Mouse (Mus musculus) stomach, postnatal 0 days (tissue): ENCODE results near the gene Prelid1. TPM values are rescaled to one million over a fixed set of nuclear protein-coding genes. Genes with fewer than 3 reads are reported as not detected.

Experiments
- ATAC-seq: fragments of 200-750 bp; cut with Nextera tagmentation; 2 replicates; pipeline ENCODE4 v1.8.0; 2017; ENCODE audit not compliant: low FRiP score, low TSS enrichment
- DNase-seq: peaks from one replicate; pipeline ENCODE4 v3.0.0-alpha.2; 2016; ENCODE audit warnings: low spot score
- H3K27ac ChIP-seq: fragments of 300-500 bp; sonication (generic); replicated peaks from 2 replicates; pipeline ENCODE4 v1.5.1; 2014; ENCODE audit warnings: mild to moderate bottlenecking, control low read depth
- H3K27me3 ChIP-seq: fragments of 300-500 bp; sonication (generic); 2 replicates; pipeline ENCODE4 v1.6.1; 2014; ENCODE audit warnings: low read length; ENCODE audit not compliant: control insufficient read depth, insufficient read depth
- H3K36me3 ChIP-seq: fragments of 300-500 bp; sonication (generic); 2 replicates; pipeline ENCODE4 v1.6.1; 2014; ENCODE audit warnings: low read length, mixed read lengths; ENCODE audit not compliant: control insufficient read depth, insufficient read depth
- H3K4me1 ChIP-seq: fragments of 300-500 bp; sonication (generic); replicated peaks from 2 replicates; pipeline ENCODE4 v1.6.1; 2014; ENCODE audit warnings: antibody characterized with exemption; ENCODE audit not compliant: control insufficient read depth, insufficient read depth
- H3K4me2 ChIP-seq: fragments of 300-500 bp; sonication (generic); replicated peaks from 2 replicates; pipeline ENCODE4 v1.6.1; 2014; ENCODE audit warnings: low read depth, mild to moderate bottlenecking, control low read depth, moderate library complexity
- H3K4me3 ChIP-seq: fragments of 300-500 bp; sonication (generic); 2 replicates; pipeline ENCODE4 v1.5.1; 2014; ENCODE audit warnings: low read depth, low read length, control low read depth
- H3K9ac ChIP-seq: fragments of 300-500 bp; sonication (generic); 2 replicates; pipeline ENCODE4 v1.6.1; 2014; ENCODE audit warnings: mild to moderate bottlenecking, low read length, control low read depth, mixed read lengths
- H3K9me3 ChIP-seq: fragments of 300-500 bp; sonication (generic); 2 replicates; pipeline ENCODE4 v1.6.1; 2016; ENCODE audit warnings: low read length; ENCODE audit not compliant: control insufficient read depth
- CTCF ChIP-seq: IDR thresholded peaks from 2 replicates; pipeline ENCODE4 v1.5.1; 2016; ENCODE audit warnings: antibody characterized with exemption, low read depth, mild to moderate bottlenecking, moderate library complexity
- EP300 ChIP-seq: optimal IDR thresholded peaks from 2 replicates; pipeline ENCODE3; 2016; ENCODE audit warnings: antibody characterized with exemption
- WGBS: fragments of 180-500 bp; shearing (Covaris S2); extraction: QIAGEN DNeasy Blood & Tissue Kit; methylation state at CpG from one replicate; pipeline ENCODE4 v1.1.7; 2014; 5-methylcytosine and 5-hydroxymethylcytosine counted together
- polyA plus RNA-seq: library from polyadenylated mRNA; unstranded; fragments of >200 nt; fragmentation: Nextera tagmentation; extraction: Ambion mirVana; gene quantifications from 2 replicates; pipeline ENCODE4 v1.2.1, GENCODE M21; 2015

The Prelid1 gene
- polyA plus RNA-seq, 1 experiment from 2014 or later = 354 TPM

GRCm38 (mm10) chr13:55337341-55337975, 17.2 kb downstream of the Prelid1 start:
- no peak overlapping the region for H3K4me3 ChIP-seq
- DNase-seq (no peak), ATAC-seq (no peak)
- no peaks in the 10 kb centered on the region for H3K27me3 ChIP-seq
- H3K4me2 ChIP-seq = no peak overlapping the region
- H3K36me3 ChIP-seq = no peaks in the 10 kb centered on the region
- WGBS = 71% methylated on average over 10 of the region's 10 CpGs
- no peak overlapping the region for H3K9ac ChIP-seq
- H3K9me3 ChIP-seq = no peaks in the 10 kb centered on the region
- TF ChIP-seq CTCF (no peak), EP300 (no peak)
- no peak overlapping the region for H3K27ac ChIP-seq
- no peaks in the 10 kb centered on the region for H3K4me1 ChIP-seq

GRCm38 (mm10) chr13:55338131-55339054, 18.1 kb downstream of the Prelid1 start:
- no peak for TF ChIP-seq CTCF
- TF ChIP-seq EP300 = no peak
- no peak overlapping the region for H3K4me2 ChIP-seq
- H3K36me3 ChIP-seq = no peaks in the 10 kb centered on the region
- H3K4me3 ChIP-seq = no peak overlapping the region
- DNase-seq (no peak), ATAC-seq (no peak)
- 56% methylated on average over 12 of the region's 12 CpGs for WGBS
- H3K27ac ChIP-seq = no peak overlapping the region
- H3K9ac ChIP-seq = no peak overlapping the region
- no peaks in the 10 kb centered on the region for H3K9me3 ChIP-seq
- H3K4me1 ChIP-seq = no peaks in the 10 kb centered on the region
- H3K27me3 ChIP-seq = no peaks in the 10 kb centered on the region

GRCm38 (mm10) chr13:55339259-55339658, 19.0 kb downstream of the Prelid1 start:
- no peaks in the 10 kb centered on the region for H3K9me3 ChIP-seq
- H3K4me1 ChIP-seq = no peaks in the 10 kb centered on the region
- H3K27ac ChIP-seq = no peak overlapping the region
- H3K36me3 ChIP-seq = no peaks in the 10 kb centered on the region
- ATAC-seq (peak; percentile 94), DNase-seq (peak; percentile 69)
- H3K4me3 ChIP-seq = no peak overlapping the region
- no peak overlapping the region for H3K4me2 ChIP-seq
- H3K9ac ChIP-seq = no peak overlapping the region
- no peaks in the 10 kb centered on the region for H3K27me3 ChIP-seq
- no peak for TF ChIP-seq CTCF
- TF ChIP-seq EP300 = no peak
- WGBS = 20% methylated on average over 2 of the region's 2 CpGs

- no peaks in the 10 kb centered on the region for H3K4me1 ChIP-seq
- H3K9me3 ChIP-seq = no peaks in the 10 kb centered on the region
- DNase-seq (no peak), ATAC-seq (no peak)
- H3K27ac ChIP-seq = no peak overlapping the region
- H3K9ac ChIP-seq = no peak overlapping the region
- H3K4me2 ChIP-seq = no peak overlapping the region
- TF ChIP-seq CTCF (no peak), EP300 (no peak)
- H3K27me3 ChIP-seq = no peaks in the 10 kb centered on the region
- H3K4me3 ChIP-seq = no peak overlapping the region
- 24% methylated on average over 11 of the region's 11 CpGs for WGBS
- peaks cover 22% of the 10 kb centered on the region for H3K36me3 ChIP-seq
These were observed 22.2 kb downstream of the Prelid1 start for GRCm38 (mm10) chr13:55342469-55342868.

GRCm38 (mm10) chr13:55344286-55344685, 24.0 kb downstream of the Prelid1 start:
- ATAC-seq (no peak), DNase-seq (no peak)
- Histone ChIP-seq H3K27ac (no peak overlapping the region), H3K4me2 (no peak overlapping the region), H3K4me1 (no peaks in the 10 kb centered on the region), H3K9ac (no peak overlapping the region), H3K36me3 (peaks cover 34% of the 10 kb centered on the region), H3K4me3 (no peak overlapping the region), H3K27me3 (no peaks in the 10 kb centered on the region), H3K9me3 (no peaks in the 10 kb centered on the region)
- 89% methylated on average over 7 of the region's 7 CpGs for WGBS
- TF ChIP-seq CTCF (no peak), EP300 (no peak)

GRCm38 (mm10) chr13:55346745-55347144, 26.4 kb downstream of the Prelid1 start:
- Histone ChIP-seq H3K36me3 (peaks cover 44% of the 10 kb centered on the region), H3K4me2 (no peak overlapping the region), H3K4me1 (no peaks in the 10 kb centered on the region), H3K27ac (no peak overlapping the region), H3K9me3 (no peaks in the 10 kb centered on the region), H3K4me3 (no peak overlapping the region), H3K9ac (no peak overlapping the region), H3K27me3 (no peaks in the 10 kb centered on the region)
- ATAC-seq (no peak), DNase-seq (no peak)
- 87% methylated on average over 11 of the region's 11 CpGs for WGBS
- no peak for TF ChIP-seq CTCF
- no peak for TF ChIP-seq EP300
